ENCODE assay signal across 20 mouse cellular contexts in the genomic region with DNA sequence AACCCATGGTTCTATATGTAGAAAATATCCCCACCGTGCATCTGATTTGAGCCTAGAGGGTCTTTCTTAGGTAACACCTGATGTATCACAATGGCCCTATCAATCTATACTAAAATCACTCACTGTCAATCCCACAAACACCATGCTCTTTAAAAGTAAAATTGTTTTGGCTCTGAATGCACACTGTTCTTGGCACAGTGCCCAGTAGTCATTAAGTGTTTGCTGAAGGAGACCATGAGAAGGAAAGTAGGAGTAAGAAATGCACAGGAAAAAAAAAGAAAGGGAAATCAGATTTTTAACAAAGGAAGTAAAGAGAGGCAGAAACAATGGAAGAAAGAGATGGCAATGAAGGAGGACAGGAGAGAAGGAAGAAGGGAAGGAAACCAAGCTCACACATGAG.
DNase-seq lines count a peak whose midpoint lies in the region; ATAC-seq lines count a peak whose summit lies in the region.
"Had no signal": no experiment of that assay in that cellular context is flagged by ENCODE, and none has a peak within 500 bp of the region (broad histone marks: within the 10 kb centered on the region; RNA-seq: fewer than 3 reads in every experiment).

No protein-coding gene starts in this region.

- DNase-seq in forebrain, embryonic 14.5 days (ENCODE audit: low spot score) = peak; percentile 65
- peak; percentile 2 to 14 for DNase-seq in kidney, postnatal 36 days
- no peak for DNase-seq in kidney, adult 9 months
- peak; percentile 4 for DNase-seq in urinary bladder, postnatal 14 days (ENCODE audit: low spot score)
- DNase-seq in urinary bladder, adult 18-20 months (ENCODE audit: low spot score in 2 of 2) = no peak
- DNase-seq in liver, embryonic 11.5 days (ENCODE audit: low spot score) = no peak
- DNase-seq in layer of hippocampus, adult 9-11 months = no peak
- DNase-seq: B cell, adult 2 months; cerebellum, adult 9-11 months; embryo, embryonic 11 days; layer of hippocampus, postnatal 36 days; right cerebral cortex, adult 18-20 months; thymus, postnatal 4 days had no signal

- H3K4me1 ChIP-seq in forebrain, embryonic 14.5 days (ENCODE audit: control insufficient read depth, insufficient read depth, low read length) = peaks cover 7% of the 10 kb centered on the region; the same call in 1 of the 2 replicates
- 0 out of 2 replicates have a peak, but pooled peaks cover 4% of the 10 kb centered on the region for H3K4me1 ChIP-seq in forebrain, embryonic 16.5 days (replicated peaks; ENCODE audit: control insufficient read depth, insufficient read depth, low read length)
- no peaks in the 10 kb centered on the region for H3K4me1 ChIP-seq in liver, embryonic 11.5 days (replicated peaks; ENCODE audit: control insufficient read depth, insufficient read depth, low read length)
- H3K4me1 ChIP-seq: forebrain, embryonic 15.5 days; kidney, embryonic 15.5 days; limb, embryonic 12.5 days; megakaryocyte, embryonic 14.5 days had no signal

- H3K27me3 ChIP-seq in forebrain, embryonic 14.5 days (replicated peaks; ENCODE audit: control insufficient read depth, insufficient read depth, low read length) = no peaks in the 10 kb centered on the region
- no peaks in the 10 kb centered on the region for H3K27me3 ChIP-seq in forebrain, embryonic 16.5 days (replicated peaks; ENCODE audit: control insufficient read depth, insufficient read depth, low read length)
- H3K27me3 ChIP-seq in liver, embryonic 11.5 days (replicated peaks; ENCODE audit: control insufficient read depth, insufficient read depth, low read length) = no peaks in the 10 kb centered on the region
- H3K27me3 ChIP-seq: heart, embryonic 15.5 days; hindbrain, embryonic 13.5 days; kidney, embryonic 15.5 days; limb, embryonic 12.5 days; megakaryocyte, embryonic 14.5 days had no signal

- ATAC-seq in forebrain, embryonic 14.5 days = no peak
- no peak for ATAC-seq in forebrain, embryonic 16.5 days
- ATAC-seq in liver, embryonic 11.5 days (replicated peaks; ENCODE audit: low FRiP score) = no peak
- ATAC-seq: forebrain, embryonic 15.5 days had no signal

- H3K4me2 ChIP-seq in forebrain, embryonic 14.5 days (ENCODE audit: low read length) = no peak overlapping the region
- no peak overlapping the region for H3K4me2 ChIP-seq in forebrain, embryonic 16.5 days (ENCODE audit: low read length)
- H3K4me2 ChIP-seq in liver, embryonic 11.5 days = no peak overlapping the region
- H3K4me2 ChIP-seq: forebrain, embryonic 15.5 days; heart, embryonic 15.5 days; hindbrain, embryonic 13.5 days; kidney, embryonic 15.5 days; limb, embryonic 12.5 days had no signal

- no peak overlapping the region for H3K9ac ChIP-seq in forebrain, embryonic 14.5 days (ENCODE audit: low read length)
- no peak overlapping the region for H3K9ac ChIP-seq in forebrain, embryonic 16.5 days (replicated peaks; ENCODE audit: low read depth, low read length)
- no peak overlapping the region for H3K9ac ChIP-seq in liver, embryonic 11.5 days (ENCODE audit: low read depth, low read length)
- H3K9ac ChIP-seq: forebrain, embryonic 15.5 days; heart, embryonic 15.5 days; hindbrain, embryonic 13.5 days; kidney, embryonic 15.5 days; limb, embryonic 12.5 days had no signal

- 9% methylated on average over 1 of the region's 1 CpGs for WGBS in forebrain, embryonic 14.5 days
- WGBS in forebrain, embryonic 16.5 days = 9% methylated on average over 1 of the region's 1 CpGs
- WGBS in liver, embryonic 11.5 days = 80% methylated on average over 1 of the region's 1 CpGs

- H3K27ac ChIP-seq in forebrain, embryonic 14.5 days (ENCODE audit: low read depth, low read length) = no peak overlapping the region
- no peak overlapping the region for H3K27ac ChIP-seq in forebrain, embryonic 16.5 days (ENCODE audit: low read length)
- H3K27ac ChIP-seq in liver, embryonic 11.5 days (ENCODE audit: low read depth, low read length) = no peak overlapping the region
- H3K27ac ChIP-seq: forebrain, embryonic 15.5 days; heart, embryonic 15.5 days; hindbrain, embryonic 13.5 days; kidney, embryonic 15.5 days; limb, embryonic 12.5 days had no signal

- no peaks in the 10 kb centered on the region for H3K9me3 ChIP-seq in forebrain, embryonic 14.5 days (replicated peaks; ENCODE audit: control insufficient read depth, low read length)
- H3K9me3 ChIP-seq in forebrain, embryonic 16.5 days (ENCODE audit: control insufficient read depth, low read length) = 0 out of 2 replicates have a peak, but pooled peaks cover 3% of the 10 kb centered on the region
- H3K9me3 ChIP-seq in liver, embryonic 11.5 days (ENCODE audit: control insufficient read depth, low read length) = no peaks in the 10 kb centered on the region
- H3K9me3 ChIP-seq: forebrain, embryonic 15.5 days; heart, embryonic 15.5 days; hindbrain, embryonic 13.5 days; kidney, embryonic 15.5 days; megakaryocyte, embryonic 14.5 days had no signal

- no peaks in the 10 kb centered on the region for H3K36me3 ChIP-seq in forebrain, embryonic 14.5 days (ENCODE audit: control insufficient read depth, insufficient read depth, low read length)
- no peaks in the 10 kb centered on the region for H3K36me3 ChIP-seq in forebrain, embryonic 16.5 days (ENCODE audit: control insufficient read depth, insufficient read depth)
- no peaks in the 10 kb centered on the region for H3K36me3 ChIP-seq in liver, embryonic 11.5 days (ENCODE audit: control insufficient read depth, insufficient read depth, low read length)
- H3K36me3 ChIP-seq: forebrain, embryonic 15.5 days; heart, embryonic 15.5 days; hindbrain, embryonic 13.5 days; kidney, embryonic 15.5 days; limb, embryonic 12.5 days had no signal

- H3K4me3 ChIP-seq in forebrain, embryonic 14.5 days (ENCODE audit: low read depth, low read length) = no peak overlapping the region
- no peak overlapping the region for H3K4me3 ChIP-seq in forebrain, embryonic 16.5 days (replicated peaks; ENCODE audit: low read length)
- H3K4me3 ChIP-seq in liver, embryonic 11.5 days (ENCODE audit: low read depth, low read length) = no peak overlapping the region
- H3K4me3 ChIP-seq: forebrain, embryonic 15.5 days; heart, embryonic 15.5 days; hindbrain, embryonic 13.5 days; kidney, embryonic 15.5 days; limb, embryonic 12.5 days; megakaryocyte, embryonic 14.5 days had no signal

Comparison
In these comparisons a context has a peak if more than half of its experiments do, and no peak if none do; other contexts are left out.
1. DNase-seq: peak in forebrain, embryonic 14.5 days (single experiment), kidney, postnatal 36 days (2 of 2) and urinary bladder, postnatal 14 days (single experiment); none in kidney, adult 9 months (single experiment), urinary bladder, adult 18-20 months (0 of 2), liver, embryonic 11.5 days (single experiment) and layer of hippocampus, adult 9-11 months (single experiment).